Mouse (Mus musculus) CH12.LX (cell line): ENCODE measurements around the gene Cyp17a1. TPM values are rescaled to one million over a fixed set of nuclear protein-coding genes. Genes with fewer than 3 reads are reported as not detected.

Source experiments
- DNase-seq: peaks from one replicate; pipeline ENCODE4 v3.0.0-alpha.2; 2013; ENCODE audit errors: extremely low read depth
- H3K27ac ChIP-seq: 2 replicates; pipeline ENCODE4 v1.5.1; 2012; ENCODE audit warnings: low read depth, mild to moderate bottlenecking, control low read depth, moderate library complexity; ENCODE audit not compliant: insufficient read depth
- H3K27me3 ChIP-seq: replicated peaks from 2 replicates; pipeline ENCODE3; 2012; ENCODE audit warnings: inconsistent platforms
- H3K36me3 ChIP-seq, 2 experiments: replicated peaks in 1 of 2; 2 replicates each; pipeline versions ENCODE3 to v1.6.1; 2012; ENCODE audit warnings: inconsistent platforms in 1 of 2, low read length in 1 of 2, mild to moderate bottlenecking in 1 of 2, mixed read lengths in 1 of 2, moderate library complexity in 1 of 2; ENCODE audit not compliant: control insufficient read depth in 1 of 2, insufficient read depth in 1 of 2
- H3K4me1 ChIP-seq, 2 experiments: 2 replicates each; pipeline ENCODE4 v1.6.1; 2012; ENCODE audit warnings: inconsistent platforms in 1 of 2, moderate library complexity in 1 of 2; ENCODE audit not compliant: insufficient read depth in 2 of 2, control insufficient read depth in 1 of 2
- H3K4me2 ChIP-seq: 2 replicates; pipeline ENCODE4 v1.6.1; 2012; ENCODE audit warnings: low read depth, mild to moderate bottlenecking, control low read depth; ENCODE audit not compliant: poor library complexity, insufficient read depth, severe bottlenecking
- H3K4me3 ChIP-seq, 3 experiments: fragments of 150-350 bp in 1 of 3; sonication (generic) in 1 of 3; replicated peaks in 1 of 3; 2 replicates each; pipeline versions ENCODE3 to v1.5.1; 2011 to 2012; ENCODE audit warnings: low read depth in 2 of 3, low read length in 2 of 3, mild to moderate bottlenecking in 2 of 3, moderate library complexity in 2 of 3, control low read depth in 1 of 3, improper control_type of control experiment in 1 of 3, inconsistent platforms in 1 of 3, mixed read lengths in 1 of 3; ENCODE audit not compliant: poor library complexity in 1 of 3
- H3K79me2 ChIP-seq: replicated peaks from 2 replicates; pipeline ENCODE4 v1.6.1; 2012; ENCODE audit warnings: mild to moderate bottlenecking, moderate library complexity; ENCODE audit not compliant: control insufficient read depth, poor library complexity, insufficient read depth, severe bottlenecking; ENCODE audit errors: extremely low read depth
- H3K9ac ChIP-seq: 2 replicates; pipeline ENCODE4 v1.6.1; 2012; ENCODE audit warnings: low read depth, mild to moderate bottlenecking, control low read depth, moderate library complexity; ENCODE audit not compliant: insufficient read depth
- H3K9me3 ChIP-seq: replicated peaks from 2 replicates; pipeline ENCODE3; 2012; ENCODE audit warnings: low read length, inconsistent platforms, mixed read lengths
- CHD1 ChIP-seq: IDR thresholded peaks from 2 replicates; pipeline ENCODE4 v1.6.1; 2012; ENCODE audit warnings: low read depth, low read length, improper control_type of control experiment, inconsistent platforms
- CHD2 ChIP-seq: IDR thresholded peaks from 2 replicates; pipeline ENCODE4 v1.6.1; 2011; ENCODE audit warnings: low read length, improper control_type of control experiment
- CTCF ChIP-seq, 2 experiments: IDR thresholded peaks in 1 of 2; conservative IDR thresholded peaks in 1 of 2; 2 replicates each; pipeline ENCODE4 v1.5.1; 2011 to 2012; ENCODE audit warnings: low read depth in 2 of 2, low read length in 2 of 2, improper control_type of control experiment in 1 of 2, inconsistent platforms in 1 of 2, mild to moderate bottlenecking in 1 of 2, moderate library complexity in 1 of 2
- E2F4 ChIP-seq: IDR thresholded peaks from 2 replicates; pipeline ENCODE4 v1.6.1; 2011; ENCODE audit warnings: low read depth, low read length, improper control_type of control experiment; ENCODE audit not compliant: insufficient replicate concordance
- ELF1 ChIP-seq: IDR thresholded peaks from 2 replicates; pipeline ENCODE4 v1.6.1; 2014; ENCODE audit warnings: low read depth, mild to moderate bottlenecking, inconsistent platforms, low read length, improper control_type of control experiment
- ETS1 ChIP-seq: conservative IDR thresholded peaks from 2 replicates; pipeline ENCODE4 v1.6.1; 2012; ENCODE audit warnings: low read depth, mild to moderate bottlenecking, inconsistent platforms, low read length, improper control_type of control experiment, moderate library complexity
- GABPA ChIP-seq: IDR thresholded peaks from 2 replicates; pipeline ENCODE4 v1.6.1; 2012; ENCODE audit warnings: low read depth, low read length, improper control_type of control experiment, inconsistent platforms; ENCODE audit not compliant: insufficient replicate concordance
- HCFC1 ChIP-seq: IDR thresholded peaks from 2 replicates; pipeline ENCODE4 v1.6.1; 2012; ENCODE audit warnings: low read depth, mild to moderate bottlenecking, inconsistent platforms, low read length, improper control_type of control experiment
- JUND ChIP-seq: conservative IDR thresholded peaks from 2 replicates; pipeline ENCODE4 v1.6.1; 2011; ENCODE audit warnings: low read depth, low read length, improper control_type of control experiment
- KAT2A ChIP-seq: IDR thresholded peaks from 2 replicates; pipeline ENCODE4 v1.6.1; 2012; ENCODE audit warnings: low read length, improper control_type of control experiment, inconsistent platforms; ENCODE audit not compliant: insufficient replicate concordance
- MAFK ChIP-seq: IDR thresholded peaks from 2 replicates; pipeline ENCODE4 v1.6.1; 2011; ENCODE audit warnings: low read length, improper control_type of control experiment; ENCODE audit not compliant: insufficient replicate concordance
- MAX ChIP-seq: IDR thresholded peaks from 2 replicates; pipeline ENCODE4 v1.6.1; 2011; ENCODE audit warnings: low read length, improper control_type of control experiment
- MAZ ChIP-seq: IDR thresholded peaks from 2 replicates; pipeline ENCODE4 v1.6.1; 2012; ENCODE audit warnings: low read depth, mild to moderate bottlenecking, inconsistent platforms, low read length, improper control_type of control experiment, moderate library complexity
- MEF2A ChIP-seq: IDR thresholded peaks from 2 replicates; pipeline ENCODE4 v1.6.1; 2014; ENCODE audit warnings: low read depth, mild to moderate bottlenecking, inconsistent platforms, low read length, improper control_type of control experiment, borderline replicate concordance
- MXI1 ChIP-seq: IDR thresholded peaks from 2 replicates; pipeline ENCODE4 v1.6.1; 2011; ENCODE audit warnings: mild to moderate bottlenecking, low read depth, low read length, improper control_type of control experiment
- NELFE ChIP-seq: IDR thresholded peaks from 2 replicates; pipeline ENCODE4 v1.6.1; 2011; ENCODE audit warnings: low read depth, low read length, improper control_type of control experiment
- NRF1 ChIP-seq: IDR thresholded peaks from 2 replicates; pipeline ENCODE4 v1.6.1; 2014; ENCODE audit warnings: low read depth, mild to moderate bottlenecking, inconsistent platforms, low read length, improper control_type of control experiment, moderate library complexity
- PAX5 ChIP-seq: IDR thresholded peaks from 2 replicates; pipeline ENCODE4 v1.6.1; 2012; ENCODE audit warnings: low read length, inconsistent platforms, mixed read lengths
- POLR2AphosphoS2 ChIP-seq: IDR thresholded peaks from 2 replicates; pipeline ENCODE4 v1.6.1; 2011; ENCODE audit warnings: low read depth, low read length, improper control_type of control experiment
- RAD21 ChIP-seq: IDR thresholded peaks from 2 replicates; pipeline ENCODE4 v1.6.1; 2011; ENCODE audit warnings: low read depth, mild to moderate bottlenecking, low read length, improper control_type of control experiment, moderate library complexity
- RCOR1 ChIP-seq: conservative IDR thresholded peaks from 2 replicates; pipeline ENCODE4 v1.6.1; 2012; ENCODE audit warnings: low read depth, mild to moderate bottlenecking, inconsistent platforms, low read length, improper control_type of control experiment
- SIN3A ChIP-seq: IDR thresholded peaks from 2 replicates; pipeline ENCODE4 v1.6.1; 2012; ENCODE audit warnings: low read length, improper control_type of control experiment, inconsistent platforms
- SMC3 ChIP-seq: IDR thresholded peaks from 2 replicates; pipeline ENCODE4 v1.6.1; 2011; ENCODE audit warnings: low read depth, low read length, improper control_type of control experiment
- TBP ChIP-seq: conservative IDR thresholded peaks from 2 replicates; pipeline ENCODE4 v1.6.1; 2011; ENCODE audit warnings: low read depth, low read length, improper control_type of control experiment
- TCF12 ChIP-seq: IDR thresholded peaks from 2 replicates; pipeline ENCODE4 v1.6.1; 2014; ENCODE audit warnings: low read depth, mild to moderate bottlenecking, inconsistent platforms, low read length, improper control_type of control experiment
- UBTF ChIP-seq: IDR thresholded peaks from 2 replicates; pipeline ENCODE4 v1.6.1; 2012; ENCODE audit warnings: low read depth, mild to moderate bottlenecking, inconsistent platforms, low read length, improper control_type of control experiment, moderate library complexity
- USF1 ChIP-seq: IDR thresholded peaks from 2 replicates; pipeline ENCODE4 v1.6.1; 2014; ENCODE audit warnings: low read depth, mild to moderate bottlenecking, inconsistent platforms, low read length, improper control_type of control experiment
- ZC3H11A ChIP-seq: IDR thresholded peaks from 2 replicates; pipeline ENCODE4 v1.6.1; 2012; ENCODE audit warnings: low read depth, mild to moderate bottlenecking, inconsistent platforms, low read length, improper control_type of control experiment
- ZMIZ1 ChIP-seq: IDR thresholded peaks from 2 replicates; pipeline ENCODE4 v1.6.1; 2012; ENCODE audit warnings: low read depth, mild to moderate bottlenecking, inconsistent platforms, low read length, improper control_type of control experiment
- ZNF384 ChIP-seq: IDR thresholded peaks from 2 replicates; pipeline ENCODE4 v1.6.1; 2012; ENCODE audit warnings: low read depth, low read length, improper control_type of control experiment, inconsistent platforms
- dilution Hi-C: fragments of 300-500 bp; cut with MboI; formaldehyde crosslinking; loops from 2 replicates; pipeline ENCODE4 v1.14.3; 2020; ENCODE audit warnings: low sequenced_read_pairs; ENCODE audit not compliant: extremely low pct_unique_long_range_greater_than_20kb, extremely low pct_ligation_motif_present
- in situ Hi-C: fragments of 300-500 bp; cut with MboI; formaldehyde crosslinking; loops from 3 replicates; pipeline ENCODE4 v1.14.3; 2019; ENCODE audit warnings: low sequenced_read_pairs, low pct_ligation_motif_present, low pct_unique_long_range_greater_than_20kb, mixed read lengths
- polyA plus RNA-seq: library from polyadenylated mRNA; unstranded; fragments of >175 nt; gene quantifications from 2 replicates; pipeline ENCODE4 v1.2.1, GENCODE M21; 2012; ENCODE audit warnings: low read depth; ENCODE audit not compliant: insufficient read length
- total RNA-seq, 2 experiments: library from RNA; depleted of rRNA; stranded (reverse); fragments of 300-350 nt in 1 of 2; fragments of >200 nt in 1 of 2; gene quantifications; 2 replicates each; pipeline ENCODE4 v1.2.3; 2012 to 2014

The Cyp17a1 gene
- total and polyA plus RNA-seq, 3 experiments: not detected

GRCm38 (mm10) chr19:46670691-46671090 is 2.3 kb downstream of the Cyp17a1 start:
- Histone ChIP-seq H3K79me2 (no peaks in the 10 kb centered on the region), H3K4me1 (no peaks in the 10 kb centered on the region), H3K9ac (no peak overlapping the region), H3K4me2 (no peak overlapping the region), H3K9me3 (no peaks in the 10 kb centered on the region), H3K4me3 (no peak overlapping the region), H3K27me3 (no peaks in the 10 kb centered on the region), H3K36me3 (no peaks in the 10 kb centered on the region), H3K27ac (no peak overlapping the region)
- TF ChIP-seq GABPA: no peak
- no peak for TF ChIP-seq ZMIZ1
- peak; percentile 44 to 98 for TF ChIP-seq CTCF (conservative IDR thresholded peaks at IDR 0.05 in 1 of 2, IDR thresholded peaks at IDR 0.05 in 1 of 2; ENCODE audit: low read depth in 2 of 2, low read length in 2 of 2)
- TF ChIP-seq E2F4: no peak
- TF ChIP-seq ELF1: no peak
- TF ChIP-seq MEF2A: no peak
- no peak for TF ChIP-seq MXI1
- no peak for TF ChIP-seq HCFC1
- TF ChIP-seq JUND: no peak
- no peak for TF ChIP-seq MAFK
- peak; percentile 86 for TF ChIP-seq ZC3H11A
- peak; percentile 97 for TF ChIP-seq SMC3
- TF ChIP-seq MAX: no peak
- TF ChIP-seq MAZ: no peak
- no peak for TF ChIP-seq PAX5
- peak; percentile 98 for TF ChIP-seq RAD21
- TF ChIP-seq NELFE: no peak; the same call in 1 of the 2 replicates
- no peak for TF ChIP-seq TCF12
- no peak for TF ChIP-seq TBP
- no peak for TF ChIP-seq RCOR1
- no peak for TF ChIP-seq USF1
- no peak for TF ChIP-seq ETS1
- no peak for TF ChIP-seq ZNF384
- in situ Hi-C loops (loop anchor here (5.0 to 10.0 kb wide), 3 partner anchors 72 to 324 kb away; no protein-coding TSS in a partner anchor), dilution Hi-C loops (no loop called here)
- peak; percentile 62 for DNase-seq

- no peaks in the 10 kb centered on the region for H3K36me3 ChIP-seq
- H3K4me1 ChIP-seq: no peaks in the 10 kb centered on the region
- dilution Hi-C loops: no loop called here
- H3K27ac ChIP-seq: no peak overlapping the region
- in situ Hi-C loops: loop anchor here (5.0 to 10.0 kb wide), 4 partner anchors 72 to 325 kb away; no protein-coding TSS in a partner anchor
- H3K9me3 ChIP-seq: no peaks in the 10 kb centered on the region
- no peak overlapping the region for H3K9ac ChIP-seq
- no peak for TF ChIP-seq GABPA
- no peak for TF ChIP-seq MAZ
- TF ChIP-seq CHD2: no peak
- TF ChIP-seq JUND: no peak
- TF ChIP-seq UBTF: no peak
- TF ChIP-seq ETS1: no peak
- no peak for TF ChIP-seq SIN3A
- no peak for TF ChIP-seq MAX
- no peak for TF ChIP-seq NELFE
- TF ChIP-seq KAT2A: no peak
- no peak for TF ChIP-seq CTCF (conservative IDR thresholded peaks at IDR 0.05 in 1 of 2, IDR thresholded peaks at IDR 0.05 in 1 of 2; ENCODE audit: low read depth in 2 of 2, low read length in 2 of 2)
- no peak for TF ChIP-seq POLR2AphosphoS2
- TF ChIP-seq CHD1: no peak
- TF ChIP-seq HCFC1: no peak
- no peak for TF ChIP-seq MXI1
- no peak for TF ChIP-seq TCF12
- TF ChIP-seq RCOR1: no peak
- no peak for TF ChIP-seq NRF1
- H3K4me3 ChIP-seq: no peak overlapping the region
- no peak overlapping the region for H3K4me2 ChIP-seq
- H3K79me2 ChIP-seq: no peaks in the 10 kb centered on the region
- no peak for DNase-seq
- H3K27me3 ChIP-seq: no peaks in the 10 kb centered on the region
Observed at GRCm38 (mm10) chr19:46669802-46670201, 3.2 kb downstream of the Cyp17a1 start.
